25 mouse cellular contexts compared by ENCODE assay signal in the genomic region with DNA sequence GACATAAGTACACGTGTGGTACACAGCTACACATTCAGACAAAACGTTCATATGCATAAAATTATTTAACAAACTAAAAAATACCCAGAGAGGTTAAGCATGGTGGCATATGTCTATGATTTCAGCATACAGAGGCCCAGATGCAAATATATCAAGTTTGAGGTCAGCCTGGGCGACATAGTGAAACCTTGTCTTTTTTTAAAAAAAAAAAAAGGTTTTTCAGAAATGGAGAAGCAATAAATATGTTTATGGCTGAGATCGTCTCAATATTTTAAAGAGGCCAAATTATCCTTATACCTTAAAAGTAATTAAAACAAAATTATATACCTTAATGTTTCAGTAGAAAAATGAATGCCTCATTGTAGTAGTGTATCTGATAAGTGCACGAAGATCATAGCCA. TPM values are rescaled to one million over a fixed set of nuclear protein-coding genes. Genes with fewer than 3 reads are reported as not detected.
"Had no signal": no experiment of that assay in that cellular context is flagged by ENCODE, and none has a peak within 500 bp of the region (broad histone marks: within the 10 kb centered on the region; RNA-seq: fewer than 3 reads in every experiment).

No protein-coding gene starts in this region.

- H3K4me2 ChIP-seq: embryonic facial prominence, embryonic 12.5 days; embryonic facial prominence, embryonic 13.5 days; embryonic facial prominence, embryonic 15.5 days; forebrain, embryonic 12.5 days; forebrain, embryonic 13.5 days; forebrain, embryonic 15.5 days had no signal

- H3K36me3 ChIP-seq: embryonic facial prominence, embryonic 10.5 days; embryonic facial prominence, embryonic 12.5 days; embryonic facial prominence, embryonic 13.5 days; embryonic facial prominence, embryonic 15.5 days; forebrain, embryonic 10.5 days; forebrain, embryonic 12.5 days; forebrain, embryonic 15.5 days had no signal

- H3K4me3 ChIP-seq: embryonic facial prominence, embryonic 10.5 days; embryonic facial prominence, embryonic 12.5 days; embryonic facial prominence, embryonic 13.5 days; embryonic facial prominence, embryonic 15.5 days; erythroblast, embryonic 14.5 days; forebrain, embryonic 10.5 days; forebrain, embryonic 12.5 days; forebrain, embryonic 13.5 days; forebrain, embryonic 15.5 days; gastrocnemius, adult 2 months; heart, adult 2 months had no signal

- H3K27ac ChIP-seq: embryonic facial prominence, embryonic 10.5 days; embryonic facial prominence, embryonic 12.5 days; embryonic facial prominence, embryonic 13.5 days; embryonic facial prominence, embryonic 15.5 days; forebrain, embryonic 10.5 days; forebrain, embryonic 12.5 days; forebrain, embryonic 13.5 days; forebrain, embryonic 15.5 days; gastrocnemius, adult 2 months; heart, adult 2 months had no signal

- H3K9me3 ChIP-seq: embryonic facial prominence, embryonic 10.5 days; embryonic facial prominence, embryonic 12.5 days; embryonic facial prominence, embryonic 13.5 days; embryonic facial prominence, embryonic 15.5 days; forebrain, embryonic 10.5 days; forebrain, embryonic 12.5 days; forebrain, embryonic 13.5 days; forebrain, embryonic 15.5 days had no signal

- H3K4me1 ChIP-seq: embryonic facial prominence, embryonic 10.5 days; embryonic facial prominence, embryonic 12.5 days; embryonic facial prominence, embryonic 13.5 days; embryonic facial prominence, embryonic 15.5 days; forebrain, embryonic 10.5 days; forebrain, embryonic 12.5 days; forebrain, embryonic 13.5 days; forebrain, embryonic 15.5 days had no signal

- H3K27me3 ChIP-seq: embryonic facial prominence, embryonic 15.5 days; forebrain, embryonic 15.5 days had no signal

- DNase-seq: cerebellum, adult 9-10 months; cerebellum, adult 9-11 months; cerebellum, postnatal 10 days; cerebellum, postnatal 14 days; cerebellum, postnatal 25 days; cerebellum, postnatal 36 days; embryo, embryonic 11 days; forebrain, postnatal 0 days; gastrocnemius, adult 2 months; gastrocnemius, postnatal 10 days; gastrocnemius, postnatal 14 days; gastrocnemius, postnatal 25 days; gastrocnemius, postnatal 36 days; heart, adult 11 months; heart, adult 18-20 months; heart, adult 2 months had no signal

- H3K9ac ChIP-seq: embryonic facial prominence, embryonic 12.5 days; embryonic facial prominence, embryonic 13.5 days; embryonic facial prominence, embryonic 15.5 days; forebrain, embryonic 12.5 days; forebrain, embryonic 13.5 days; forebrain, embryonic 15.5 days; forebrain, postnatal 0 days had no signal

RNA-seq across cellular contexts. Expression of a gene that starts 6.1 kb away (rescaled TPM):
- polyA plus RNA-seq: erythroblast, embryonic 14.5 days had no signal
